Mouse (Mus musculus): ENCODE data around the gene Ip6k3. TPM values are rescaled to one million over a fixed set of nuclear protein-coding genes. Genes with fewer than 3 reads are reported as not detected.

The Ip6k3 gene
- polyA plus RNA-seq, 1 experiment from 2014 or later = 0.07 TPM

- H3K4me2 ChIP-seq = no peak overlapping the region
- no peak overlapping the region for H3K4me3 ChIP-seq
- ATAC-seq (ENCODE audit: borderline replicate concordance, extremely low read depth, low FRiP score, low TSS enrichment) = no peak
- peaks cover 6% of the 10 kb centered on the region for H3K4me1 ChIP-seq
- no peaks in the 10 kb centered on the region for H3K27me3 ChIP-seq
- H3K27ac ChIP-seq = no peak overlapping the region
- no peaks in the 10 kb centered on the region for H3K9me3 ChIP-seq
- peaks cover 81% of the 10 kb centered on the region for H3K36me3 ChIP-seq
- H3K9ac ChIP-seq = no peak overlapping the region
- WGBS = 75% methylated on average over 9 of the region's 9 CpGs
Measured at GRCm38 (mm10) chr17:27196206-27196605, 28.6 kb upstream of the Ip6k3 start.

DNA sequence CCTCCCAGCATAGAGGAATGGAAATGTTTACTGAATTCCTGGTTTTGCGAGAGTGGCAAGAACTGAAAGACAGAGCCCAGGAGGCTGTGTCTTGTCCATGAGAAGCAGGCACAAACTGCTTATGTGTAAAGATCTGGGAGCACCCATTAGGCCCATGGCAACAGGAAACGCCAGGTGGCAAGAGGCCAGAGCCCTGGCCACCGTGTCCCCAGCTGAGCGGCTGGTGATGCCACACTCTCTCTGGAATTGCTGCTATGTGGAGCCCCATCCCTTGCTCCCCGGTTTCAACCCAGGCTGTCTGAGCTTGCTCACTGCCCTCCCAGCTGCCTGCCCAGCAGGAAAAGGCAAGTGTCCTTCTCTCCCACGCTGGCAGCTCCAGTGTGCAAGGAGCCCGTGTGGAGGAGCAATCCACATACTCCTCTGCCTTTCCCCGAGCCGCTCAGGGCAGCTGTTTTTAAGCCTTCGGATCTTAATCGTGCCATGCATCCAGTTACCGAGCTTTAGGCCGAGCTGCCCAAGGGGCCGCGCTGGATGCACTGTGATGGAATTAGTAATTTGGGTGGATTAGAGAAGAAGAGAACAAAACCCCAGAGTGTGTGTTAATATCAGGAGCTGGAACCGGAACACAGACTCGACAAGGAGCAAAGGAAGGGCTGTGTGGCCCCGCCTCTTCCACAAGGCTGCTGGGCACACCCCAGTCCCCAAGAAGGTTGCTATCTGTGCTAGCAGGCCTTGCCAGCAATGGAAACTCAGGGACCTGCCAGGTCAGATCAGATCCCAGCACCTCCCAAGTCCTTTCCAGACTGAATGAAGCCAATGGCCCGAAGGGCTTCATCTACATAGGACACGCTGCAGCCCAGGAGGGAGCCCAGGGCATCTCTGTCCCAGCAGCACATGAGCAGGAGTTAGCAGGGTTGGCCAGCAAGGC is 26.9 kb upstream of the Ip6k3 start:
- Histone ChIP-seq H3K36me3 (peaks cover 77% of the 10 kb centered on the region), H3K9me3 (no peaks in the 10 kb centered on the region), H3K27ac (no peak overlapping the region), H3K9ac (no peak overlapping the region), H3K4me2 (no peak overlapping the region), H3K4me1 (no peaks in the 10 kb centered on the region; the same call in 1 of the 2 replicates), H3K4me3 (no peak overlapping the region), H3K27me3 (no peaks in the 10 kb centered on the region)
- 66% methylated on average over 20 of the region's 20 CpGs for WGBS
- ATAC-seq (ENCODE audit: borderline replicate concordance, extremely low read depth, low FRiP score, low TSS enrichment) = no peak

DNA sequence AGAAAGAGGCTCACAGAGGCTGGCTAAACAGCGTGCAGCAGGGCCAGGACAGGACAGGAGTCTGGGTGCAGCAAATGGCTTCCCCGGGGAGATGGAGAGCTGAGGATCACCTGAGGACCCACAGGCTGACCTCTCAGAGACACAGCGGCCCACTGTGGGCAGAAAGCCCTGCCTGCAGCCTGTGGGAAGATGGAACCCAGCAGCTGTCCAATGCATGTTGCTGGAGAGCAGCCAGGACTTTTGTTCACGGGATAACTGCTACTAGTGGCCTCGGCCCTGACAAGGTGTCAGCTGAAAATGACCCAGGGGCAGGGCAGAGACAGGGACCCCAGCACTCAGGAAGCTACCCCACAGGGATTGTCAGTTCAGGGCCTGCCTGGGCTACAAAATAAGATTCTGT is 24.2 kb upstream of the Ip6k3 start:
- 73% methylated on average over 5 of the region's 5 CpGs for WGBS
- Histone ChIP-seq H3K27ac (no peak overlapping the region), H3K4me1 (no peaks in the 10 kb centered on the region; the same call in 1 of the 2 replicates), H3K4me2 (no peak overlapping the region), H3K27me3 (no peaks in the 10 kb centered on the region), H3K9ac (no peak overlapping the region), H3K36me3 (peaks cover 62% of the 10 kb centered on the region), H3K4me3 (no peak overlapping the region), H3K9me3 (no peaks in the 10 kb centered on the region)
- no peak for ATAC-seq (ENCODE audit: borderline replicate concordance, extremely low read depth, low FRiP score, low TSS enrichment)

- Histone ChIP-seq H3K4me2 (no peak overlapping the region), H3K4me1 (no peaks in the 10 kb centered on the region; the same call in 1 of the 2 replicates), H3K27ac (no peak overlapping the region), H3K4me3 (no peak overlapping the region), H3K27me3 (no peaks in the 10 kb centered on the region), H3K9me3 (no peaks in the 10 kb centered on the region), H3K9ac (no peak overlapping the region), H3K36me3 (peaks cover 62% of the 10 kb centered on the region)
- 82% methylated on average over 6 of the region's 6 CpGs for WGBS
- no peak for ATAC-seq (ENCODE audit: borderline replicate concordance, extremely low read depth, low FRiP score, low TSS enrichment)
Measured at GRCm38 (mm10) chr17:27191189-27191588, 23.6 kb upstream of the Ip6k3 start.

DNA sequence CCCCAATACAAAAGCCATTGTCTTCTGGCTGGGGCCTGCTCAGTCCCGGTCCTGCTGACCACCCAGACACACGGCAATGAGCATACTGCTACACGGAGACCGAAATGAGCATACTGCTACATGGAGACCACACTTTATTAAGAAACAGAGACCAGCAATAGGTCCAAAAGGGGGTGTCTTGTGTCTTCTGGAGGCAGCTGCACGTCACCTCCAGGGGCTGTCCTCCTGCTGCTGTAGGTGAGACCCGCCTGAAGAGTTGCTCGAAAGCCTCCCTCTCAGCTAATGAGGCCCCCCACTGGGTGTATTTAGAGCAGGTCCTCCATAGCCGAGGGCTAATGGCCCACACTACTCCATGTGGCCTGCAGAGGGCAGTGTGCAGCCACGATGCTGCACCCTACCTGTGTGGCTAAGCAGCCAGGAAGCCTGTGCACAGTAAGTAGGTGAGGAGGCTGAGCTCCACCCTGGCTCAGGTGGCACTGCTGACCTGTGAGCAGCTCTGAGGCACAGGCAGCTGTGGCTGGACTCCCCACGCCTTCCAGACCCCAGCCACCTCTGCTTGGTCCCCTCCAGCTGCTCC is 22.1 kb upstream of the Ip6k3 start:
- Histone ChIP-seq H3K36me3 (peaks cover 49% of the 10 kb centered on the region), H3K27ac (no peak overlapping the region), H3K4me2 (no peak overlapping the region), H3K9ac (no peak overlapping the region), H3K27me3 (no peaks in the 10 kb centered on the region), H3K9me3 (no peaks in the 10 kb centered on the region), H3K4me1 (no peaks in the 10 kb centered on the region; the same call in 1 of the 2 replicates), H3K4me3 (no peak overlapping the region)
- no peak for ATAC-seq (ENCODE audit: borderline replicate concordance, extremely low read depth, low FRiP score, low TSS enrichment)
- 40% methylated on average over 10 of the region's 10 CpGs for WGBS

GRCm38 (mm10) chr17:27188883-27189282 is 21.3 kb upstream of the Ip6k3 start:
- WGBS = 66% methylated on average over 9 of the region's 9 CpGs
- Histone ChIP-seq H3K9ac (no peak overlapping the region), H3K4me2 (no peak overlapping the region), H3K27me3 (no peaks in the 10 kb centered on the region), H3K4me1 (no peaks in the 10 kb centered on the region), H3K27ac (no peak overlapping the region), H3K4me3 (no peak overlapping the region), H3K9me3 (no peaks in the 10 kb centered on the region), H3K36me3 (peaks cover 40% of the 10 kb centered on the region)
- ATAC-seq (ENCODE audit: borderline replicate concordance, extremely low read depth, low FRiP score, low TSS enrichment) = no peak

- Histone ChIP-seq H3K27me3 (no peaks in the 10 kb centered on the region), H3K9me3 (no peaks in the 10 kb centered on the region), H3K9ac (no peak overlapping the region), H3K36me3 (peaks cover 22% of the 10 kb centered on the region), H3K4me3 (no peak overlapping the region), H3K4me1 (no peaks in the 10 kb centered on the region), H3K27ac (no peak overlapping the region), H3K4me2 (no peak overlapping the region)
- 55% methylated on average over 5 of the region's 5 CpGs for whole genome bisulfite sequencing
- ATAC-seq (ENCODE audit: borderline replicate concordance, extremely low read depth, low FRiP score, low TSS enrichment) = no peak
Measured at GRCm38 (mm10) chr17:27187059-27187458, 19.5 kb upstream of the Ip6k3 start.

DNA sequence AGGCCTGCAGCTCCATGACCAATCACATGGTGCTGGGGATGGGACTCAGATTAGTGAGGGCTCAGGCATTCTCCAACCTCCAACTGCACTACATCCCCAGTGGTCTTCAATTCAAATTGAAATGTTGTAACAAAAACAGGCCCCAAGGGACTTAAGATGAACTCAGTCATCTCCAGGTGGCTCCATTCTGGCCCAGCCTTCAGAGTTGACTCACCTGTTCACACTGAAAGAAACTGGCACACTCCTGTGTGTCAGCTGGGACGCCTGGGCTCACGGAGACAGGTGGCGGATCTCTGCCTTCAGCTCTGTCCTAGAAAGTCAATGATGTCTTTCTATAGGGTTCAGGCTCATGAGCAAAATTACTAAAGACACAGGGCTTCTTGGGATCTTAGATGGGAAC is 18.5 kb upstream of the Ip6k3 start:
- no peak overlapping the region for H3K9ac ChIP-seq
- no peaks in the 10 kb centered on the region for H3K9me3 ChIP-seq
- WGBS = 84% methylated on average over 3 of the region's 3 CpGs
- no peaks in the 10 kb centered on the region for H3K4me1 ChIP-seq
- H3K4me3 ChIP-seq = no peak overlapping the region
- no peak for ATAC-seq (ENCODE audit: borderline replicate concordance, extremely low read depth, low FRiP score, low TSS enrichment)
- no peak overlapping the region for H3K27ac ChIP-seq
- peaks cover 12% of the 10 kb centered on the region for H3K36me3 ChIP-seq
- H3K27me3 ChIP-seq = no peaks in the 10 kb centered on the region
- no peak overlapping the region for H3K4me2 ChIP-seq

GRCm38 (mm10) chr17:27183667-27184292 is 16.2 kb upstream of the Ip6k3 start:
- no peaks in the 10 kb centered on the region for H3K36me3 ChIP-seq
- H3K9ac ChIP-seq = no peak overlapping the region
- no peaks in the 10 kb centered on the region for H3K9me3 ChIP-seq
- H3K4me1 ChIP-seq = no peaks in the 10 kb centered on the region
- H3K4me3 ChIP-seq = no peak overlapping the region
- no peak overlapping the region for H3K4me2 ChIP-seq
- no peak overlapping the region for H3K27ac ChIP-seq
- 79% methylated on average over 12 of the region's 12 CpGs for WGBS
- ATAC-seq (ENCODE audit: borderline replicate concordance, extremely low read depth, low FRiP score, low TSS enrichment) = no peak
- H3K27me3 ChIP-seq = no peaks in the 10 kb centered on the region

DNA sequence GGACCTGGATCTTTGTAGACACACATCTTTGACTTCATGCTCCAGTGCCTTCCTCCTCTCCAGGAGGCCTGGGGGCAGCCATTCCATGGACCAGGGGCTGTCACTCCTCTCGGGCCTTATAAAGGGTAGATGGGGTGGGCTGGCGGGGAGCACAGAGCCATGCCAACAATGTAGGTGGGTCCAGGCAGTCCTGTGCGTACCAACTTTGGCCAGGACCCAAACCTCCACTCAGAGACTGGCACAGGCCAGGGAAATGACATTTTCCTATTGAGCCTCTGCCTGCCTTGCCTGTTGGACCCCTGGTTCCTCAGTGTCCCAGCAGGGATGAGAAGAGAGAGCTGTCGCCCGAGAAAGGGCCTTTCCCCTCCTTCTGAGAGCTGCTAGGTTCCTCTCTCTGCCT is 14.8 kb upstream of the Ip6k3 start:
- Histone ChIP-seq H3K27me3 (no peaks in the 10 kb centered on the region), H3K4me3 (no peak overlapping the region), H3K4me1 (no peaks in the 10 kb centered on the region), H3K27ac (no peak overlapping the region), H3K36me3 (no peaks in the 10 kb centered on the region), H3K9me3 (no peaks in the 10 kb centered on the region), H3K9ac (no peak overlapping the region), H3K4me2 (no peak overlapping the region)
- ATAC-seq (ENCODE audit: borderline replicate concordance, extremely low read depth, low FRiP score, low TSS enrichment) = no peak
- 72% methylated on average over 5 of the region's 5 CpGs for WGBS

- no peaks in the 10 kb centered on the region for H3K9me3 ChIP-seq
- no peak overlapping the region for H3K4me2 ChIP-seq
- H3K4me3 ChIP-seq = no peak overlapping the region
- no peak overlapping the region for H3K9ac ChIP-seq
- 0 out of 2 replicates have a peak, but pooled peaks have one; percentile 19 for ATAC-seq (ENCODE audit: borderline replicate concordance, extremely low read depth, low FRiP score, low TSS enrichment)
- no peak overlapping the region for H3K27ac ChIP-seq
- WGBS = 30% methylated on average over 3 of the region's 3 CpGs
- H3K27me3 ChIP-seq = no peaks in the 10 kb centered on the region
- H3K4me1 ChIP-seq = no peaks in the 10 kb centered on the region
- H3K36me3 ChIP-seq = no peaks in the 10 kb centered on the region
Measured at GRCm38 (mm10) chr17:27181666-27182065, 14.1 kb upstream of the Ip6k3 start.
